Mouse (Mus musculus): Measurements from ENCODE around the gene B3gnt3. TPM values are rescaled to one million over a fixed set of nuclear protein-coding genes. Genes with fewer than 3 reads are reported as not detected.
"Not testable (repeated sequence)": the region's sequence is repeated elsewhere in the genome, so short reads cannot be mapped to it uniquely, and the experiment has no call there.

B3gnt3 gene
- total RNA-seq, 2 experiments from 2014 or later = 0.82 to 1.1 TPM

DNA sequence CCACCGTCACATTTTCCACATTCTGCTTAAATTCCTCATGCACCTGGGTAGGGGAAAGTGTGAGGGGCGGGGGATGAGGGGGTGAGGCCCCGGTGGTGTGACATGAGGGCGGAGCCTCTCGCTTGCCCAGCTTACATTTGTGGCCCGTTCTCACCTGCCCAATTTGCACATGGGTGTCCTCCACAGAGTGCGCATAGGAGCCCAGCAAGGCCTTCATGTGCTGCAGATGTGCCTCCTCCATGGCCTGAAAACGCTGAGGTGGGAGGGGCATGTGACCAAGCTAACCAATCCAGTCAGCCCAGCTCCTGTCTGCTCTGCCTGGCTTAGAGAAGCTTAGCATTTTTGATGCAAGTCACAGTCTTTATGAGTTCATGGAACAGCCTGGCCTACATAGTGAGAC lies 13.9 kb upstream of the B3gnt3 start:
- no peak for DNase-seq (ENCODE audit: low spot score in 2 of 2)

DNA sequence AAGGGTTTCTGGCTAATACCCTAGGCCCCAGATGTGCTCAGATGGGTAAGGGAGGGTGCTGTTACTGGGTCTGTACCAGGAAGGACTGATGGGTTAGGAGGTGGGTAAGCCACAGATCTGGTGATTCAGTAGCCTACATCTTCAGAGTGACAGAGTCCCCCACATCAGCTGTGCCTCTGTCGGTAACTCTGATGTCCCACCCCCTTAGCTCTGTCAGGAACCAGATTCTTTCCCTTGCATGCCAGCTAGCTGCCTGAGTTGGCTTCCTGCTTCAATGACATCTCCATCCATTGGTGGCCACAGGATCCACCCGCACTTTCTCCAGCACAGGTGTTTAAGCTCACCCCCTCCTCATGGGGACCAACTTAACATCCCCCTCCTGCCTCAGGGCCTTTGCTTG lies 10.0 kb upstream of the B3gnt3 start:
- no peak for DNase-seq (ENCODE audit: low spot score in 2 of 2)

DNA sequence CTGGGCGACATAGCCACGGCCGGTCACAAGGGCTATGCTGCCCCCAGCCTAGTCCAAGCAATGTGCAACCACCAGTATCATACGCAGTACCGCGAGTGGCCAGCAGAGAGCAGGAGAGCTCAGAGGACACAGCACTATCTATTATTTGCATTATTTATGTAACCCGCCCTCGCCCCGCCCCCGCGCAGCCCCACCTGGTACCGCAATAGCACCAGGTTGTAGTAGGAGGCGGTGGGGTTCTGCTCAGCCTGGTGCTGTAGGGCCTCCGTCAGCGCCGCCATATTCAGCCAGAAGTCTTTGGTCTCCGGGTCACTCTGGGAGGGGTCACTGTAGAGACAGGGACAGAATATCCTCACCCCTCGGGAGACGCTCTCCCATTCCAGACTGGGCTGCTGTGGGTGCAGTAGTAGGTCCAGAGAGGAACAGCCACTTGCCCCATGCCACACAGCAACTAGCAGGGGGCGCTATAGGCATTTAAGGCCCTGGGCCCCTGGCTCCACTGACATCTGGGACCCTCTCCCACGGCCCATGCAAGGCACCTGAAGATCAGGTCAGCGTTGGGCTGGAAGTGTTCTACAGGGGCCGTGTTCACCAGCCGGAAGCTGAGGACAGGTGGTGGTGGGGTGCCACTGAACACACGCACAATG lies 8.3 kb upstream of the B3gnt3 start:
- peak; percentile 84 to 91 for DNase-seq (ENCODE audit: low spot score in 2 of 2)

DNA sequence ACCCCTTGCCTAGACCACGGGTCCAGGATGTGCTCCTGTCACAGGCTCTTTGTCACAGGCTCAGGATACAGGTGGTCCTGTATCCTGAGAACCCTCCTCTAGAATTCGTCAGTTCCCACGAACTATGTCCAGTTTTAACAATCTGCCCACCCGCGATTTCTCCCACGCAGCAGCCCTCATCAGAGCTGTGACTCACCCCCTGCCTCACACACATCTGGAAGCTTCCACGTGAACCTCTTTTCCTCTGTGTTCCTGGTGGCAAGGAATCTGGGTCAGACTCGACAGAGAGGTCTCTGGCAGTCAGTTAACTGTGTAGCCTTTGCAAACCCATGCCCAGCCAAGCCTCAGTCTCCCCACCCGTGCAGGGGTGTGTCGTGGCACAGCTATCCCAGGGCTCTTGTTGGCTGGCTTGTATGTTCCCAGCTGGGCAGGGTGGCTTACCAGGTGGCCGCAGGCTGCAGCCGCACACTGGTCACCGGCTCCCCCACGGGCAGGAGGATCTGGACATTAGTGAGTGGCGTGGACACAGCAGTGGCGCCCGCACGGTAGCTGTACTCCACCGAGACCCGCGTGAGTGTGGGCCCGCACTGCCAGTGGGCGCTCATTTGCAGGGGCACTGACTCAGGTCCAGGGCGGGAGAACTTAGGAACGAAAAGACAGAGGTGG lies 7.7 kb upstream of the B3gnt3 start:
- DNase-seq (ENCODE audit: low spot score in 2 of 2) = no peak

DNA sequence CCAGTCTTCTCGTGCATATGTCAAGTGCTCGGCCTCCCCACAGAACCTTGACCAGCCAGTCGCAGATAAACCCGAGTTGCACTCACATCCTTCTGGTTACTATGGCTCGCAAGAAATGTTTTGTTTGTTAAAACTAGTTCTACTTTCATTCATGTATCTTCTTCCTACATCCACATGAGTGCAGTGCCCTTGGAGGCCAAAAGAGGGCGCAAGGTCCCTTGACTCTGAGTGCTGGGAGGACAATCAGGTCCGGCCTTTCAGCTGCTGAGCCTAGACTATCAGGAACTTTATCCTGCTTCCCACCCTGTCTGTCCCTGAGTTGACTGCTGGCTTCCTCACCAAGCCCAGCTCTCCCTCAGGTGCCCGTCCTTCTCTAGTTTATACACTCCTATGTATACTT lies 6.3 kb upstream of the B3gnt3 start:
- DNase-seq (ENCODE audit: low spot score in 2 of 2) = peak in 1 of 2 experiments; percentile 66

DNA sequence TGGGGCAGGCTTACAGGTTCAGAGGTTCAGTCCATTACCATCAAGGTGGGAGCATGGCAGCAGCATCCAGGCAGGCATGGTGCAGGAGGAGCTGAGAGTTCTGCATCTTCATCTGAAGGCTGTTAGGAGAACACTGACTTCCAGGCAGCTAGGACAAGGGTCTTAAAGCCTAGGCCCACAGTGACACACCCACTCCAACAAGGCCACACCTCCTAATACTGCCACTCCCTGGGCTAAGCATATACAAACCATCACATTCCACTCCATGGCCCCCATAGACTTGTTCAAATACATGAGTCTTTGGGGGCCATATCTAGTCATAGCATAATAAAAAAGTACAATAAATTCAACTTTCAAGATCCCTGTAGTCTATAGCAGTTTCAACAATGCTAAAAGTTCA lies 1.8 kb upstream of the B3gnt3 start:
- DNase-seq (ENCODE audit: low spot score in 2 of 2) = not testable (repeated sequence)

DNA sequence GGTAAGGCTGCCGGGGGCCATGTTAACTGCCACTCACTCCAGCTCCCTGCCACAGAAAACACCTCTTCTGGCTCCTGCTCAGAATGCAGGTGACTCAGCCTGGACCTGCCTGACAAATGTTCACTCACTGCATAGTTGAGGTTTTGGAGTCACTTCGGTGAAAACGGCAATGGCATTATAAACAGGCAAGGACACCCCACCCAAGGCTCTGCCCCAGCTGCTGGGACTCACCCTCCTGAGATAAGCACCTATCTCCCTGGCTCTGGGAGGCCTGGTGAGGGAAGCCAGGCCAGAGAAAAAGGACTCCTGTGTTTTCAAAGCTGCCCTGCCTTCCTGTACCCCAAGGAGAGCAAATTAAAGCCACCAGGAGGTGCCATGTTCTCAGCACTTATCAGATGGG lies 1.3 kb upstream of the B3gnt3 start:
- no peak for DNase-seq (ENCODE audit: low spot score in 2 of 2)

DNA sequence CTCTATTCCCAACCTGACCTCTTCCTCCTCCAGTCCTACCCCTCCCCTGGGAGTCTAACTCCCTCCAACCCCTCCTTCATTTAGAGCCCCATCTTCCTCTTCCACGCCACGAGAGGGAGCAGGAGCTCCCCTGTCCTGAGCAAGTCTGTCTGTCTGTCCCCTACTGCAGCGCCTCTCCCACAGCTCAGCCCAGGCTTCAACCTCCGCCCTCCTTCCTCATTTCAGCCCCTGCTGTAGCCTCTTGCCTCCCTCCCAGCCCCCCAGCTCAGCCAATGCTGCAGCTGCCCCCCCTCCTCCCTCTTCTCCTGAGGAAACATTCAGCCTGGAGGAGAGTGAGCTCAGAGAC lies 471 bp upstream of the B3gnt3 start:
- no peak for DNase-seq (ENCODE audit: low spot score in 2 of 2)

DNA sequence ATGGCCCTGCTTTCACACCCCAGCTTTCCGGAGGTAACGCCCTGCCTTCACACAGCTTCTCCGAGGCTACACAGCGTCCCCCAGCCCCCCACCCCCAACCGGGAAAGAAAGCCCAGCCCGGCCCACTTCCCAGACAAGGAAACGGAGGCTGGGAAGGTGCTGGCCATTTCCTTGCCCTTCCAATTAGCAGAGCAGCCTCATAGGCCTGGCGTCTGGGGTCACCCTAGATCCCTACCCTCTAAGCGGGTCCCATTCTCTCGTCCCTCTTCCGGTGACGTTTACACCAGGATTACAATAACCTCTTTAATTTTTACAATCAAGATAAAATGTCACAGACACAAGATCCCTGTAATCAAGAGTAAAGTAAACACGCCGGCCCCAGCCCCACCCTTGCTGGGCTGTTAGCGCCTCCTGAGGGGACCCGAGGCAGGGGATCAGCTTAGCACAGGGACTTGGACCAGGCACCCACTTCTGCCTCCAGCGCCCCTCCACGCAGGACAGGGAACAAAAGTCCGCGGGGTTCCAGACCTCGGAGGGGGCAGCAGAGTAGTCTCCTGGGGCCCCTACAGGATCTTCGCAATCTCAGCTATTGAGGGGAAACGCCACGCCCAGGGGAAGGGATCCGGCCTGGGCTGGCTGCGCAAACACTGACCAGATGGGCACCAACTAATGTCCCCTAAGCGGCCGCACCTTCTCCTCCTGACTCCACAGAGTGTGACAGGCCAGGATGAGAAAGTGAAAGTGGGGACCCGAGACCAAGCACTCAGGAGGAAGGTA lies 908 bp downstream of the B3gnt3 start:
- no peak for DNase-seq (ENCODE audit: low spot score in 2 of 2)

DNA sequence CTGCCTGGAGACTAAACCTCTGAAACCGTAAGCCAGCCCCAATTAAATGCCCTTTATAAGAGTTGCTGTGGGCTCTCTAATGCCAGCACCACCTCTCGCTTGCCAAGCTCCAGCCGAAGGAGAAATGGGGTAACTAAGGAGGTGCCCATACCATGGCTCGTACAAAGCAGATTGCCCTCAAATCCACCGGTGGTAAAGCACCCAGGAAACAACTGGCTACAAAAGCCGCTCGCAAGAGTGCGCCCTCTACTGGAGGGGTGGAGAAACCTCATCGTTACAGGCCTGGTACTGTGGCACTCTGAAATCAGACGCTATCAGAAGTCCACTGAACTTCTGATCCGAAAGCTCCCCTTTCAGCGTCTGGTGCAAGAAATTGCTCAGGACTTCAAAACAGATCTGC lies 6.1 kb downstream of the B3gnt3 start:
- DNase-seq (ENCODE audit: low spot score in 2 of 2) = not testable (repeated sequence)

DNA sequence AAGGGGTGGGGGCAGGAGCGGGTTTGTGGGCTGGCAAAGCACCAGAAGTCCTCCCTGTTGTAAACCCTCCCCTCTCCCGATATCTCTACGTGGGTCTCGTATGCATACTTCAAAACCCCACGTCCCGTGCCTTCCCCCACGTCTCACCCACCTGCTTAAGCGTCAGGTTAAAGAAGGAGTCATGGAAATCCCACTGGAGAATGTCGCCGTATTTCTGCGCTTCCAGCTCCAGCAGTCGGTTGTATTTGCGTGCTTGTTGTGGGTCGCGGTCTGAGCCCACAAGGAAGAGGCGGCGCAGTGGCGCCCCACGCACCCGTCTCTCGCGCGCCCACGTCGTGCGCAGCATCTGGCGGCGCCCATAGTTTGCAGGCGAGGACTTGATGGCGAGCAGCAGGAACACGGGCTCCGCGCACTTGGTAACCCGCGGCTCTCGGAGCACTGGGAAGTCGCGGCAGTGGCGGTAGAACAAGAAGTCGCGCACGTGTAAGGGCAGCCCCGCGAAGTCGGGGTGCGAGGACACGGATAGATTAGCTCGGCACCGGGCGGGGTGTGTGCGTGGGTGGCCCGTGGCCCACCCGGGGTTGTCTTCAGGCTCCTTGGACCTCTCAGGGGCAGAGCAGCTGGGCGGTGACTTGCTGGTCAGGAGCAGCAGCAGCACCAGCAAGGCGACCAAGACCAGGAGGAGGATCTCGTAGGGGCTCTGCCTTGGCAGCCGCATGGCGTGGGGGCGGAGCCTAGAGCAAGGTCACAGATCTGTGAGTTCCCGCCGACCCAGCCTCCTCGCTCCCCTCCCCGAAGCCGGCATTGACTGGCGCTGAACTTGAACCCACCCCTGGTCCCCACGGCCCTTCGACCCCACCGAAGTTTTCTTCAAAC lies 8.2 kb downstream of the B3gnt3 start:
- no peak for DNase-seq (ENCODE audit: low spot score in 2 of 2)

DNA sequence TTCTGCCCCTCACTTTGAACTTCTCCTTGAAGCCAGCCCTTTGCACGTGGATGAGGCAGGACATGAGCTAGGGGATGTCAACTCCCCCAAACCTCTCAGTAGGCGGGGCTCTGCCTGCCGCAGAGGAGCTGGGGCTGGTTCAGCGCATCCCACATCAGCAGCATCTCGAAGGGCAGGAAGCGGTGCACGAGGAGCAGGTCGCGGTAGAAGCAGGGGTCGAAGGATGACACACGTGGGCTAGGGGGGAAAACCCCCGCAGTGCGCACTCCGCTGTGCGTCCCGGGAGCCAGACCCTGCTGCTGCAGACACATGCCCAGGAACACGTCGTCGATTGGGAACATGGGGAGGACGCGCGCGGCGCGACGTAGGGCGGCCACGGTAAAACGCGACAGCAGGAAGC lies 9.1 kb downstream of the B3gnt3 start:
- no peak for DNase-seq (ENCODE audit: low spot score in 2 of 2)

DNA sequence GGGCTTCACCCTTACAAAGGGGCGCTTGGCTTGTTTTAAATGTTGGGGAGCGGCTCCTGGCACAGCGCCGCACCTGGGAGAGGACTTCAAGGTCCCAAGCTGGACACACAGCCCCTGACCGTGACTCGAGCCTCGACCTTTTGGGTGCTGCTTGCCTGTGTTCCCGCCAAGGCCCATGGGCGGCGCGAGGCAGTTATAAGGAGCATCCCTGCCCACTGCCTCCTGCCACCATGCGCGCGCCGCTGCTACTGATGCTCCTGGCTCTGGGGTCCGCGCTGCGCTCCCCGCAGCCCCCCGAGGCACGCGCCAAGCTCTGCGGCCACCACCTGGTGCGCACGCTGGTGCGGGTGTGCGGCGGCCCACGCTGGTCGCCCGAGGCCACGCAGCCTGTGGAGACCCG lies 12.6 kb downstream of the B3gnt3 start, which contains the start of gene Insl3:
Gene Insl3, plus strand, starts transcription at position 187 of the 400 bp plus-strand sequence.
- DNase-seq (ENCODE audit: low spot score in 2 of 2) = no peak

DNA sequence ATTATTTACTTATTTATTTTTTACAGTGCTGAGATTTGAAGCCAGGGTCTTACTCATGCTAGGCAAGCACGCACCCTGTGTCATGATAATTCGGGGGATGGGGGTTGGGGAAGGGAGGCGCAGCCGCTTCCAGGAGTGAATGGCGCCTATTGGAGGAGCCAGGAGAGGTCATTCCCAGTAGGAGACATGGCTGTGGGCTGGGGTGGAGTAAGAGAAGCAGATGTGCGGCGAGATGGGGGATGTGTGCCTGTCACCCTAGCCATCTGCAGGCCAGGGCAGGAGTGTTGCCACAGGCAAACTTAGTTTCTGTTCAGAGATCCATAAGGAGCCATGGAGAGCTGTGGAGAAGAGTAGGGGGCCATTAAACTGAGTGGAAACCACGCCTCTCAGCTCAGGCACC lies 14.0 kb downstream of the B3gnt3 start:
- DNase-seq (ENCODE audit: low spot score in 2 of 2) = no peak

DNA sequence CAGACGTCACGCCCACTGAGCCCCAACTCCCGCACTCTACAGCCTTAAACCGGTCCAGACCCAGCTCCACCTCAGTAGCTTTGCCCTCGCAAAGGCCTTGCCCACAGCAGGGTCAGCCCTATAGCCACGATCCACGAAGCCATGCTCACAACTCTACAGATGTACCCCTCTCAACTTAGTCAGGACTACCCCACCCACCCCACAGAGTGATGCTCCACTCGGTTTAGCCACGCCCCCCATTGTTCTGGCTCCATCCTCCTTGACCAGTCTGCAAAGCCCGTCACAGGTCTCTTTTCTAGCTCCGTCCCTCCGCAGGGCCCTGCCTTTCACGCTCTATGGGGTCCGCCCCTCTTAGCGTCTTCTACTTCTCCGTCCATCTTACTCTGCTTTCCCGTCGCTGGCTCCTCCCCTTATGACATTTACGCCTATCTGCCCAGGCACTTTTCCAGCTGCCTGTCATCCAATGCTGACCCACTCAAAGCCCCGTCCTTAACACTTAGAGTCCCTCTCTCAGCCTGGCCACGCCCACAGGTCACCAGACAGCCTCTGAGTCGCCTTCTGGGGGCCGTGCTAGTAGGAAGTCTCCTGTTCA lies 15.3 kb downstream of the B3gnt3 start:
- DNase-seq (ENCODE audit: low spot score in 2 of 2) = no peak

DNA sequence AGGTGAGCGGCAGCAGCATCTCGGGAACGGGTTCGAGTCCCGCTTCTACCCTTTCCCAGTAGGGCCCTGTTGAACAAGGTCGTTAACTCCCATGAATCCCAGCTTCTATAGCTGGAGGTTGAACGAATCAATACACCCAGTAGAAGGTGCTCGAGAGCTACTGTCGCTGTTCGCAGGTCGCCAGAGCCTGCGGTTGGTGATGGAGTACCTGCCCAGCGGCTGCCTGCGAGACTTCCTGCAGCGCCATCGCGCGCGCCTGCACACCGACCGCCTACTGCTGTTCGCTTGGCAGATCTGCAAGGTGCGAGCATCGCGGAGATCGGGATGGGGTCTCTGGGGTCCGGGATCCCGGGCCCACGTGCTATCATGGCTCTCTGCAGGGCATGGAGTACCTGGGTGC lies 16.0 kb downstream of the B3gnt3 start:
- DNase-seq (ENCODE audit: low spot score in 2 of 2) = no peak

DNA sequence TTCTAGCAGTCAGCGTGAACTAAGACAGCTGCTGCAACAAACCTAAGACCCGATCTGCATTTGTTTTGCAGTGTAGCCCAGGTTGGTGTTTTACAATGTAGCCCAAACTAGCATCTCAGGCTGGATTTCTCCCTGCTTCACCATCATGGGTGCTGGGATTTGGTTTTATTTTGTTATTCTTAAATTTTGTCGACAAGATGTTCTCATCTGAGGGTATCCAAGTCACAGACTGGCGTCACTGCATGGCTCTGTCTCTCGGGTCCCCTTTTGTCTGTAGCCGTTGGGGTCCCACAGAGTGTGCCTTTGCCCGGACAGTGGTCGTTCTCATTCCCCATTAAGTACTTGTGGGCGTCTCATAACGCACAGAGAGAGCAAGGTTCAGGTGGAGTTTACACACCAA lies 16.9 kb downstream of the B3gnt3 start:
- DNase-seq (ENCODE audit: low spot score in 2 of 2) = no peak

DNA sequence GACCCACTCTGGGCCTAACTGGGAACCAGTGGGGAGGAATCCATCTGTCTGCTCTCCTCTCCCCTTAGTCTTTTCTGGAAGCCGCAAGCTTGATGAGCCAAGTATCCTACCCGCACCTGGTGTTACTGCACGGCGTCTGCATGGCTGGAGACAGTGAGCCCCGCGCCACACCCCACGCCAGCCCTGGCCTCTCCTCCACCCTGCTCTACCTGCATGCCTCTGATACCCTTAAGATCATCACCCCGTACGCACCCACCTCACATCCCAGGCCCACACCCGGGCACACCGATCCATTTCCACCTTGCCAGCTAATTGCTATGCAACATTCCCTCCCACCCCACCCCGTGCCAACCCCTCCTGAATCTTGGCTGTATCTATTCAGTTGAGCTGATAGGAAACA lies 18.8 kb downstream of the B3gnt3 start:
- no peak for DNase-seq (ENCODE audit: low spot score in 2 of 2)

DNA sequence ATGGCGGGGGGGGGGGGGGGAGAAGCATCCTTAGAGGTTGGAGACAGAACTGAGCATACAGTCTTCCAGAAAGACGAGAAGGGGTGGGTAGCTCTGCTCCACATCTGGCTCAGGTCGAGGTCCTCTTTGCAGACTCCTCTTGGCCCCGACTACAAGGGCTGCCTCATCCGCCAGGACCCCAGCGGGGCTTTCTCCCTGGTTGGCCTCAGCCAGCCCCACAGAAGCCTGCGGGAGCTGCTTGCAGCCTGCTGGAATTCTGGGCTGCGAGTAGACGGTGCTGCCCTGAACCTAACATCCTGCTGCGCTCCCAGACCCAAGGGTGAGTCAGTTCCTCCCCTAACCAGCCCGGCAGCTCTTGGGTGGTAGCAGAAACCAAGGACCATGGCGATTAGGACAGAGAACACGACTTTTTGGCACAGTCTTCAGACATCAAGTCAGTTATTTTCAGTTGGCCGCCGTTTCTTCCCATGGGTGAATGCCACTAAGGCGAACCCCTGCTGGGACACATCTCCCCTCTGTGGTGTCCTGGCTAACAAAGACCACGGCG lies 20.1 kb downstream of the B3gnt3 start:
- no peak for DNase-seq (ENCODE audit: low spot score in 2 of 2)

DNA sequence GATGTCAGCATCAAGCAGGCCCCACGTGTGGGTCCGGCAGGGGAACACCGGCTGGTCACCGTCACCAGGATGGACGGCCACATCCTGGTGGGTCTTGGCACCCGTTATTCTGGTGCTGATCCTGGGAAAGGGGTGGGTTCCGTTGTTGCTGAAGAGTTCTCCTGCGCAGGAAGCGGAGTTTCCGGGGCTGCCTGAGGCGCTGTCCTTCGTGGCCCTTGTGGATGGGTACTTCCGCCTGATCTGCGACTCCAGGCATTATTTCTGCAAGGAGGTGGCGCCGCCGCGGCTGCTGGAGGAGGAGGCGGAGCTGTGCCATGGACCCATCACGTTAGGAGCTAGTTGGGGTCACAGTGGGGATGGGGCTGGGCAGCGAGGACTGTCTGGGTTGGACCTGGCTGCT lies 21.1 kb downstream of the B3gnt3 start:
- DNase-seq (ENCODE audit: low spot score in 2 of 2) = no peak
